Mouse (Mus musculus): ENCODE results near the gene Lsm4. TPM values are rescaled to one million over a fixed set of nuclear protein-coding genes. Genes with fewer than 3 reads are reported as not detected.

Lsm4 gene
- polyA plus RNA-seq, 1 experiment from 2014 or later = 199 TPM

GRCm38 (mm10) chr8:70655469-70655868 lies 17.6 kb upstream of the Lsm4 start:
- Histone ChIP-seq H3K9ac (ENCODE audit: low read depth, low read length) (no peak overlapping the region), H3K9me3 (ENCODE audit: control insufficient read depth, low read length) (no peaks in the 10 kb centered on the region), H3K27me3 (replicated peaks; ENCODE audit: control insufficient read depth, insufficient read depth, low read length) (no peaks in the 10 kb centered on the region), H3K4me1 (ENCODE audit: control insufficient read depth, insufficient read depth, low read length) (peaks cover 6% of the 10 kb centered on the region; the same call in 1 of the 2 replicates), H3K36me3 (ENCODE audit: control insufficient read depth, insufficient read depth, low read length) (peaks cover 57% of the 10 kb centered on the region), H3K4me3 (ENCODE audit: low read depth, low read length) (no peak overlapping the region), H3K27ac (replicated peaks; ENCODE audit: low read depth, low read length) (no peak overlapping the region), H3K4me2 (ENCODE audit: low read depth, low read length) (no peak overlapping the region)
- 31% methylated on average over 2 of the region's 2 CpGs for whole genome bisulfite sequencing
- no peak for DNase-seq (ENCODE audit: low spot score)
- no peak for ATAC-seq (ENCODE audit: low read depth)

- H3K9ac ChIP-seq (ENCODE audit: low read depth, low read length) = no peak overlapping the region
- no peaks in the 10 kb centered on the region for H3K27me3 ChIP-seq (replicated peaks; ENCODE audit: control insufficient read depth, insufficient read depth, low read length)
- no peaks in the 10 kb centered on the region for H3K9me3 ChIP-seq (ENCODE audit: control insufficient read depth, low read length)
- no peak overlapping the region for H3K4me3 ChIP-seq (ENCODE audit: low read depth, low read length)
- 57% methylated on average over 13 of the region's 13 CpGs for WGBS
- DNase-seq (ENCODE audit: low spot score) = no peak
- no peak overlapping the region for H3K4me2 ChIP-seq (ENCODE audit: low read depth, low read length)
- H3K4me1 ChIP-seq (ENCODE audit: control insufficient read depth, insufficient read depth, low read length) = peaks cover 6% of the 10 kb centered on the region; the same call in 1 of the 2 replicates
- no peak for ATAC-seq (ENCODE audit: low read depth)
- peaks cover 49% of the 10 kb centered on the region for H3K36me3 ChIP-seq (ENCODE audit: control insufficient read depth, insufficient read depth, low read length)
- H3K27ac ChIP-seq (replicated peaks; ENCODE audit: low read depth, low read length) = no peak overlapping the region
Measured at GRCm38 (mm10) chr8:70656193-70656790, 16.8 kb upstream of the Lsm4 start.

DNA sequence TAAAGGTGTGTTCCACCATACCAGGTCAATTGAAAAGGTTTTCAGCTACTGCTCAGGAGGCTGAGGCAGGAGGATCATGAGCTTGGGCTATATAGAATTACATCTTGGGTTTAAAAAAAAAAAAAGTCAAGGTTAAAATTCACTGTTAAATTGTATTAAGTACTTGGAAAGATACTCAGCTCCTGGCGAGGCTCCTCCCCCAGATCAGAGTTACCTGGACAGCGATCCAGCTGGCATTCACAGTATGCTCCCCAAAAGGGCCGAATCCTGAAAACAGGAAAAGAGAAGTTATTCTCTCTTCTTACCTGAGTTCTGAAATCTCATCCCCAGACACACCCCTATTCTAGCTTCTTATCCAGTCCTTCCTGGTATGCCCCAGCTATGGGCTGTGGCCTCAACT lies 15.8 kb upstream of the Lsm4 start:
- DNase-seq (ENCODE audit: low spot score) = no peak
- no peak overlapping the region for H3K4me3 ChIP-seq (ENCODE audit: low read depth, low read length)
- WGBS = 97% methylated on average over 3 of the region's 3 CpGs
- no peak for ATAC-seq (ENCODE audit: low read depth)
- H3K9me3 ChIP-seq (ENCODE audit: control insufficient read depth, low read length) = no peaks in the 10 kb centered on the region
- no peak overlapping the region for H3K27ac ChIP-seq (replicated peaks; ENCODE audit: low read depth, low read length)
- H3K4me1 ChIP-seq (ENCODE audit: control insufficient read depth, insufficient read depth, low read length) = peaks cover 6% of the 10 kb centered on the region; the same call in 1 of the 2 replicates
- no peaks in the 10 kb centered on the region for H3K27me3 ChIP-seq (replicated peaks; ENCODE audit: control insufficient read depth, insufficient read depth, low read length)
- no peak overlapping the region for H3K4me2 ChIP-seq (ENCODE audit: low read depth, low read length)
- peaks cover 40% of the 10 kb centered on the region for H3K36me3 ChIP-seq (ENCODE audit: control insufficient read depth, insufficient read depth, low read length)
- peak overlapping the region; percentile 10; the same call in 1 of the 2 replicates for H3K9ac ChIP-seq (ENCODE audit: low read depth, low read length)

DNA sequence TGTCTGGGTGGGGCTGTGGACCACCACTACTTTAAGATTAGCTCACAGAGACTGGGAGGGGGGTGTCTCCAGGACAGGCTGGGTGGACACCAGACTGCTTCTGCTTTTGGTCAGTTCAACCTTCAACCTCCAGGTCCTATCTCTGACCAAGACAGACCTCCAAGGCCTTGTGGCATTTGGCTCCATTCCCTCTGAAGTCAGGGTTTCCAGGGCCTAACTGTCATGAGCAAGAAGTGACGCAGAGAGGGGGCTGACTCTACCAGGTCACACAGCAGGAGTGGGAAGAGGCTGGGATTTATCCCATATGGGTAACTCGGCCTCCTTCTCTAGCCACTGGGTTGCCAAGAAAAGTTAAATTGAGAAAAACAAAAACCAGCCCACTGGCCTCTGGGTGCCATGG lies 15.3 kb upstream of the Lsm4 start:
- H3K9me3 ChIP-seq (ENCODE audit: control insufficient read depth, low read length) = no peaks in the 10 kb centered on the region
- H3K36me3 ChIP-seq (ENCODE audit: control insufficient read depth, insufficient read depth, low read length) = peaks cover 35% of the 10 kb centered on the region
- no peak overlapping the region for H3K4me2 ChIP-seq (ENCODE audit: low read depth, low read length)
- peaks cover 6% of the 10 kb centered on the region; the same call in 1 of the 2 replicates for H3K4me1 ChIP-seq (ENCODE audit: control insufficient read depth, insufficient read depth, low read length)
- H3K27me3 ChIP-seq (replicated peaks; ENCODE audit: control insufficient read depth, insufficient read depth, low read length) = no peaks in the 10 kb centered on the region
- no peak overlapping the region for H3K27ac ChIP-seq (replicated peaks; ENCODE audit: low read depth, low read length)
- ATAC-seq (ENCODE audit: low read depth) (no peak), DNase-seq (ENCODE audit: low spot score) (no peak)
- 84% methylated on average over 2 of the region's 2 CpGs for WGBS
- H3K4me3 ChIP-seq (ENCODE audit: low read depth, low read length) = no peak overlapping the region
- H3K9ac ChIP-seq (ENCODE audit: low read depth, low read length) = peak overlapping the region; percentile 10; the same call in 1 of the 2 replicates

- H3K9me3 ChIP-seq (ENCODE audit: control insufficient read depth, low read length) = no peaks in the 10 kb centered on the region
- no peak; the same call in 1 of the 2 replicates for ATAC-seq (ENCODE audit: low read depth)
- peak overlapping the region; percentile 80 for H3K4me3 ChIP-seq (ENCODE audit: low read depth, low read length)
- WGBS = 2% methylated on average over 26 of the region's 31 CpGs
- peak; percentile 26 for DNase-seq (ENCODE audit: low spot score)
- H3K4me2 ChIP-seq (ENCODE audit: low read depth, low read length) = peak overlapping the region; percentile 88
- H3K27me3 ChIP-seq (replicated peaks; ENCODE audit: control insufficient read depth, insufficient read depth, low read length) = no peaks in the 10 kb centered on the region
- peak overlapping the region; percentile 74 for H3K27ac ChIP-seq (replicated peaks; ENCODE audit: low read depth, low read length)
- H3K9ac ChIP-seq (ENCODE audit: low read depth, low read length) = peak overlapping the region; percentile 85
- H3K4me1 ChIP-seq (ENCODE audit: control insufficient read depth, insufficient read depth, low read length) = peaks cover 6% of the 10 kb centered on the region; the same call in 1 of the 2 replicates
- H3K36me3 ChIP-seq (ENCODE audit: control insufficient read depth, insufficient read depth, low read length) = peaks cover 31% of the 10 kb centered on the region
Measured at GRCm38 (mm10) chr8:70658897-70659603, 14.0 kb upstream of the Lsm4 start.

DNA sequence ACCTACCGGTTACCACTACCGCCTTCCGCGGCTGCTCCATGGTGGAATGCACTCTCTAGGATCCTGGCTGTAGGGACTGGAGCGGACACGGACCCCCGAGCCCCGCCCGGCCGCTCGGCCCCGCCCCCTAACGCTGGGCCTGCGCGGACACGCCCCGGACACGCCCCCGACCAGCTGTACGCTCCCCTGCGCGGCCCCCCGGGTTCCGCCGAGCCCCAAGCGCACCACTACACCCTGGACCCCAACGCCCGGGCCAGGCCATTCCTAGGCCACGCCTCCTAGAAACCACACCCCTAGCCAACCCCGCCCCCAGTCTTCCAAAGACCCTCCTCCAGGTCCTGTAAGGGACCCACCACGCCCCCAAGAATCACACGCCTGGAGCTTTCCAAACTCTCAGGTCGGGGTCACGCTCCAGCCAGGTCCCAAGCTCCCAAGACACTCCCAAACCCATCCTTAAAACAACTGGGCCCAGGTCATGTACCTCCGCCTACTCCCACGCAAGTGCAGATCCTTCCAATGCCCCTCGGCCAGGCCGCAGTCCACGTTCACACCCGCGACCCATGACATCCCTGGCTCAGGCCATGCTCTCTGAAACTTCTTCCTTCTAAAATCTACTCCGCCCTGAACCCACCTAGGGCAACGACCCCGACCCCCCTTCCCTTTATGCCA lies 13.3 kb upstream of the Lsm4 start:
- Histone ChIP-seq H3K36me3 (ENCODE audit: control insufficient read depth, insufficient read depth, low read length) (peaks cover 24% of the 10 kb centered on the region), H3K27ac (replicated peaks; ENCODE audit: low read depth, low read length) (peak overlapping the region; percentile 74), H3K9ac (ENCODE audit: low read depth, low read length) (peak overlapping the region; percentile 85), H3K4me1 (ENCODE audit: control insufficient read depth, insufficient read depth, low read length) (peaks cover 6% of the 10 kb centered on the region; the same call in 1 of the 2 replicates), H3K27me3 (replicated peaks; ENCODE audit: control insufficient read depth, insufficient read depth, low read length) (no peaks in the 10 kb centered on the region), H3K4me2 (ENCODE audit: low read depth, low read length) (peak overlapping the region; percentile 88), H3K9me3 (ENCODE audit: control insufficient read depth, low read length) (no peaks in the 10 kb centered on the region), H3K4me3 (ENCODE audit: low read depth, low read length) (peak overlapping the region; percentile 80)
- DNase-seq (ENCODE audit: low spot score) (peak; percentile 97), ATAC-seq (ENCODE audit: low read depth) (peak; percentile 97)
- WGBS = under 1% methylated on average over 22 of the region's 44 CpGs

DNA sequence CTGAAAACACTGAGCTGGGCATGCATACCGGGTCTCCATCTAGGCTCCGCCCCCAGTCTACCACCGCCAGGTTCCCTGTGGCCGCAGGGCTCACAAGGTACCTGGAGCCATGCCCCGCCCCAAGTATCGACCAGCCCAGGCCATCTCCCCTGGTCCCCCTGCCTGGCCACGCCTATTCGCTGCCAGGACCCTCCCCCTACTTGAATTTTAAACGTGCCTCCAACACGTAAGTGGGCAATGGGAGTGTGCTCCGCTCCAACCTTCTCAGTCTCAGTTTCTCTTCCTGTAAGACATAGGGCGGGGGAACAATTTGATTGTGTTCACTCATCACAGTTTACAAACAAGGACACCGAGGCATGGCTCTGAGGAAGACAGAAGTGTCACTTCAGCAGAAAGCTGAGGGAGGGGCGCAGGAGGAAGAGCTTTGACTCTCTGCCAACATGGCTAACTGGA lies 12.7 kb upstream of the Lsm4 start, which contains the start of gene Pgpep1:
TSS of gene Pgpep1 (minus strand) at position 116 of the 453 bp plus-strand sequence.
- ATAC-seq (ENCODE audit: low read depth) (peak; percentile 56), DNase-seq (ENCODE audit: low spot score) (peak; percentile 69)
- peak within 1 kb of the TSS; percentile 88 for H3K4me2 ChIP-seq (ENCODE audit: low read depth, low read length)
- H3K4me1 ChIP-seq (ENCODE audit: control insufficient read depth, insufficient read depth, low read length) = peaks cover 6% of the 10 kb centered on the region; the same call in 1 of the 2 replicates
- no peaks in the 10 kb centered on the region for H3K9me3 ChIP-seq (ENCODE audit: control insufficient read depth, low read length)
- WGBS = under 1% methylated on average over 14 of the region's 14 CpGs
- peak within 1 kb of the TSS; percentile 74 for H3K27ac ChIP-seq (replicated peaks; ENCODE audit: low read depth, low read length)
- H3K27me3 ChIP-seq (replicated peaks; ENCODE audit: control insufficient read depth, insufficient read depth, low read length) = no peaks in the 10 kb centered on the region
- H3K4me3 ChIP-seq (ENCODE audit: low read depth, low read length) = peak within 1 kb of the TSS; percentile 80
- peaks cover 19% of the 10 kb centered on the region for H3K36me3 ChIP-seq (ENCODE audit: control insufficient read depth, insufficient read depth, low read length)
- peak within 1 kb of the TSS; percentile 85 for H3K9ac ChIP-seq (ENCODE audit: low read depth, low read length)

DNA sequence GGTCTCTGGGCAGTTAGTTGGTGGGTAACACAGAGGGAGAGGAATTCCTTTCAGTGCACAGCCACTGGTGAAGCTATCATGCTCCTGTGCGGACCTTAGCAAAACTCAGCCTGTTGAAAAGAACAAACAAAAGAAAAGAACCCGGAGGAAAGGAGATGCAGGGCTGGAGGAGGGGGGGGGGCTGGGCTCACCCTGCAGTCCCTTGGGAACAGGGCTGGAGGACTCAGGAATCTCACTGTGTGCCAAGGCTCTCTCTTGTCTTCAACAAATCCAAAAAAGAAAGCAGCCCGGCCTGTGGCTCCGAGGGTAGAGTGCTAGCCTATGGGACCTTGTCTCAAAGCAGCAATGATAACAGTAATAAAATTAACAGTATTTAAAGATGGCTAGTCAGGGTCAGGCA lies 9.4 kb upstream of the Lsm4 start:
- WGBS = 56% methylated on average over 4 of the region's 4 CpGs
- Histone ChIP-seq H3K4me2 (ENCODE audit: low read depth, low read length) (no peak overlapping the region), H3K9me3 (ENCODE audit: control insufficient read depth, low read length) (no peaks in the 10 kb centered on the region), H3K9ac (ENCODE audit: low read depth, low read length) (no peak overlapping the region), H3K4me1 (ENCODE audit: control insufficient read depth, insufficient read depth, low read length) (no peaks in the 10 kb centered on the region; the same call in 1 of the 2 replicates), H3K27me3 (replicated peaks; ENCODE audit: control insufficient read depth, insufficient read depth, low read length) (no peaks in the 10 kb centered on the region), H3K27ac (replicated peaks; ENCODE audit: low read depth, low read length) (no peak overlapping the region), H3K36me3 (ENCODE audit: control insufficient read depth, insufficient read depth, low read length) (no peaks in the 10 kb centered on the region), H3K4me3 (ENCODE audit: low read depth, low read length) (no peak overlapping the region)
- ATAC-seq (ENCODE audit: low read depth) = no peak
- no peak for DNase-seq (ENCODE audit: low spot score)

Measured in embryonic facial prominence, embryonic 14.5 days (tissue).